Mouse (Mus musculus): ENCODE measurements around the gene Bbs4.

DNA sequence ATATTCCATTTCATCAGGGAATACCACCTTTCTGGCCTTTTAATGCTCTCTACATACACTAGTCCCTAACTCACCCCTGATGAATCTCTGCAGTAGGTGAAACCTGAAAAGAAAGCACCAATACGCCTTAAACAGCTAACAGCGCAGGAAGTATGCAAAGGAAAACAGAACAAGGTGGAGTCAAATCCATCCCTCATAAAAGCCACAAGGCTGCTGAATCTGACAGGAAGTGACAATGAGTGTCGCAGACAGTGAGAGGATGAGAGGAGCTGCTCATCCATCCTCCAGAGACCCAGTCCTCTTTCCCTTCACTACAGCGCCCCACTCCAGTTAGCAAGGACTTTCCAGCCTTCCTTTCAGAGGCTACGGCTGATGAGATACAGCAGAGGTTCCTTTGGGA, 14.9 kb downstream of the Bbs4 start:
- TF ChIP-seq CTCF (IDR thresholded peaks at IDR 0.05; ENCODE audit: extremely low read depth, insufficient read depth, low read length) (no peak), POLR2A (IDR thresholded peaks at IDR 0.05; ENCODE audit: extremely low read depth, insufficient read depth, low read length) (no peak)
